ENCODE assay signal across 9 mouse cellular contexts in genomic region chr13:84347181-84347913, GRCm38 (mm10).
DNase-seq lines count a peak whose midpoint lies in the region; ATAC-seq and TF ChIP-seq lines count a peak whose summit lies in the region.
"Had no signal": no experiment of that assay in that cellular context is flagged by ENCODE, and none has a peak within 500 bp of the region (broad histone marks: within the 10 kb centered on the region; RNA-seq: fewer than 3 reads in every experiment).

No protein-coding gene starts in this region.

- WGBS in kidney, adult 2 months, result 6% methylated on average over 21 of the region's 21 CpGs
- 3% methylated on average over 21 of the region's 21 CpGs for WGBS in liver, postnatal 0 days (ENCODE audit: insufficient replicate concordance)
- WGBS in stomach, embryonic 15.5 days, result 1% methylated on average over 21 of the region's 21 CpGs

- H3K36me3 ChIP-seq in kidney, adult 2 months (ENCODE audit: control insufficient read depth, insufficient read depth, low read length), result no peaks in the 10 kb centered on the region
- H3K36me3 ChIP-seq in liver, postnatal 0 days (replicated peaks; ENCODE audit: insufficient read depth, low read length), result no peaks in the 10 kb centered on the region
- H3K36me3 ChIP-seq in stomach, embryonic 15.5 days, result no peaks in the 10 kb centered on the region

- H3K4me2 ChIP-seq in liver, postnatal 0 days (ENCODE audit: low read depth, low read length), result peak overlapping the region; percentile 82
- peak overlapping the region; percentile 89 for H3K4me2 ChIP-seq in stomach, embryonic 15.5 days

- TF ChIP-seq EP300 in liver, postnatal 0 days (IDR thresholded peaks at IDR 0.05; ENCODE audit: low read depth), result no peak

- no peak for TF ChIP-seq POLR2A in kidney, adult 2 months (IDR thresholded peaks at IDR 0.05; ENCODE audit: low read depth, low read length)

- H3K9me3 ChIP-seq in liver, postnatal 0 days (ENCODE audit: low read length), result no peaks in the 10 kb centered on the region
- H3K9me3 ChIP-seq in stomach, embryonic 15.5 days, result no peaks in the 10 kb centered on the region

- no peak overlapping the region for H3K27ac ChIP-seq in kidney, adult 2 months (ENCODE audit: insufficient read depth, low read depth, low read length)
- H3K27ac ChIP-seq in liver, postnatal 0 days (ENCODE audit: low read depth), result no peak overlapping the region
- H3K27ac ChIP-seq in stomach, embryonic 15.5 days, result no peak overlapping the region
- H3K27ac ChIP-seq: liver, embryonic 14.5 days had no signal

- no peaks in the 10 kb centered on the region for H3K27me3 ChIP-seq in kidney, adult 2 months (replicated peaks; ENCODE audit: control insufficient read depth, insufficient read depth, low read length)
- peaks cover 49% of the 10 kb centered on the region for H3K27me3 ChIP-seq in liver, postnatal 0 days (ENCODE audit: insufficient read depth, low read length)
- peaks cover 37% of the 10 kb centered on the region for H3K27me3 ChIP-seq in stomach, embryonic 15.5 days (replicated peaks)

- no peak for DNase-seq in kidney, adult 2 months
- DNase-seq in kidney, adult 11 months, result no peak
- DNase-seq in cerebellum, adult 18-20 months, result peak; percentile 61 to 69
- peak; percentile 67 for DNase-seq in layer of hippocampus, adult 11-12 months (ENCODE audit: low spot score)
- no peak for DNase-seq in liver, postnatal 0 days

- TF ChIP-seq CTCF in kidney, adult 2 months (conservative IDR thresholded peaks at IDR 0.05; ENCODE audit: insufficient read depth, insufficient read length, low read depth, low read length), result no peak
- no peak for TF ChIP-seq CTCF in liver, postnatal 0 days (IDR thresholded peaks at IDR 0.05; ENCODE audit: low read depth)

- peak; percentile 20; the same call in 1 of the 2 replicates for ATAC-seq in frontal cortex, adult (ENCODE audit: low TSS enrichment)
- ATAC-seq in liver, postnatal 0 days, result no peak
- no peak for ATAC-seq in stomach, embryonic 15.5 days (ENCODE audit: insufficient read depth, low FRiP score, low read depth)
- ATAC-seq in inflammation-experienced regulatory T-cells, adult 6 months, result no peak

- 0 out of 2 replicates have a peak overlapping the region, but pooled peaks have one; percentile 8 for H3K4me3 ChIP-seq in kidney, adult 2 months (ENCODE audit: insufficient read depth, low read depth, low read length)
- 0 out of 2 replicates have a peak overlapping the region, but pooled peaks have one; percentile 43 for H3K4me3 ChIP-seq in liver, postnatal 0 days (ENCODE audit: low read depth, low read length)
- peak overlapping the region; percentile 47 for H3K4me3 ChIP-seq in stomach, embryonic 15.5 days (replicated peaks)

- no peak overlapping the region for H3K9ac ChIP-seq in liver, postnatal 0 days (replicated peaks)
- H3K9ac ChIP-seq in stomach, embryonic 15.5 days, result no peak overlapping the region
- H3K9ac ChIP-seq: liver, embryonic 14.5 days had no signal

- no peaks in the 10 kb centered on the region for H3K4me1 ChIP-seq in kidney, adult 2 months (ENCODE audit: control insufficient read depth, insufficient read depth, low read length)
- H3K4me1 ChIP-seq in liver, postnatal 0 days (ENCODE audit: insufficient read depth), result peaks cover 12% of the 10 kb centered on the region; the same call in 1 of the 2 replicates
- peaks cover 5% of the 10 kb centered on the region; the same call in 1 of the 2 replicates for H3K4me1 ChIP-seq in stomach, embryonic 15.5 days

Comparison
In these comparisons a context has a peak if more than half of its experiments do, and no peak if none do; other contexts are left out.
1. DNase-seq: peak in cerebellum, adult 18-20 months (2 of 2) and layer of hippocampus, adult 11-12 months (single experiment); none in kidney, adult 2 months (single experiment), kidney, adult 11 months (single experiment) and liver, postnatal 0 days (single experiment).
2. Peak in every context shown above with its lines, with median percentiles within 50 percentile points of each other: H3K4me3 ChIP-seq.